Mouse (Mus musculus) kidney, adult 2 months (tissue): ENCODE data around the gene Mrpl33. TPM values are rescaled to one million over a fixed set of nuclear protein-coding genes. Genes with fewer than 3 reads are reported as not detected.

Source experiments
- DNase-seq: peaks from one replicate; pipeline ENCODE4 v3.0.0; 2021
- H3K27ac ChIP-seq: fragments of 200-500 bp; 2 replicates; pipeline ENCODE4 v1.5.1; 2012; ENCODE audit warnings: low read depth, low read length, control low read depth, inconsistent platforms; ENCODE audit not compliant: insufficient read depth
- H3K27me3 ChIP-seq: fragments of 200-500 bp; replicated peaks from 2 replicates; pipeline ENCODE4 v1.6.1; 2012; ENCODE audit warnings: mild to moderate bottlenecking, moderate library complexity, low read length, inconsistent platforms; ENCODE audit not compliant: control insufficient read depth, insufficient read depth
- H3K36me3 ChIP-seq: fragments of 200-500 bp; 2 replicates; pipeline ENCODE4 v1.6.1; 2012; ENCODE audit warnings: mild to moderate bottlenecking, moderate library complexity, low read length, inconsistent platforms; ENCODE audit not compliant: control insufficient read depth, insufficient read depth
- H3K4me1 ChIP-seq: fragments of 200-500 bp; 2 replicates; pipeline ENCODE4 v1.6.1; 2011; ENCODE audit warnings: low read length; ENCODE audit not compliant: control insufficient read depth, insufficient read depth
- H3K4me3 ChIP-seq: fragments of 200-500 bp; 2 replicates; pipeline ENCODE4 v1.5.1; 2011; ENCODE audit warnings: mild to moderate bottlenecking, low read depth, low read length, control low read depth; ENCODE audit not compliant: insufficient read depth
- CTCF ChIP-seq: fragments of 200-500 bp; conservative IDR thresholded peaks from 2 replicates; pipeline ENCODE4 v1.5.1; 2011; ENCODE audit warnings: low read depth, mild to moderate bottlenecking, control low read depth, low read length, moderate library complexity, mixed read lengths; ENCODE audit not compliant: insufficient read depth, insufficient read length
- POLR2A ChIP-seq: fragments of 200-500 bp; IDR thresholded peaks from one replicate; pipeline ENCODE4 v1.6.1; 2011; ENCODE audit warnings: low read depth, low read length, control low read depth
- WGBS: fragments of 180-500 bp; shearing (Covaris S2); methylation state at CpG from one replicate; pipeline ENCODE4 v1.1.7; 2018; 5-methylcytosine and 5-hydroxymethylcytosine counted together
- polyA plus RNA-seq: library from polyadenylated mRNA; depleted of rRNA; stranded (reverse); fragments of >200 nt; gene quantifications from 2 replicates; pipeline ENCODE4 v1.2.3, GENCODE M21; 2012

Gene Mrpl33
- polyA plus RNA-seq, 1 experiment: 34.3 TPM

- no peak overlapping the region for H3K4me3 ChIP-seq
- H3K4me1 ChIP-seq: peaks cover 5% of the 10 kb centered on the region
- WGBS: 64% methylated on average over 7 of the region's 7 CpGs
- H3K27ac ChIP-seq: no peak overlapping the region
- no peaks in the 10 kb centered on the region for H3K36me3 ChIP-seq
- TF ChIP-seq CTCF: no peak
- TF ChIP-seq POLR2A: no peak
- DNase-seq: no peak
- no peaks in the 10 kb centered on the region for H3K27me3 ChIP-seq
Measured at GRCm38 (mm10) chr5:31566026-31566425, 30.7 kb upstream of the Mrpl33 start.

GRCm38 (mm10) chr5:31566457-31566856 lies 30.3 kb upstream of the Mrpl33 start:
- Histone ChIP-seq H3K36me3 (no peaks in the 10 kb centered on the region), H3K4me3 (no peak overlapping the region), H3K27me3 (no peaks in the 10 kb centered on the region), H3K27ac (0 out of 2 replicates have a peak overlapping the region, but pooled peaks have one; percentile 3), H3K4me1 (peaks cover 8% of the 10 kb centered on the region)
- no peak for TF ChIP-seq POLR2A
- no peak for DNase-seq
- 77% methylated on average over 3 of the region's 3 CpGs for WGBS

- TF ChIP-seq CTCF (no peak), POLR2A (no peak)
- peaks cover 13% of the 10 kb centered on the region for H3K4me1 ChIP-seq
- no peak overlapping the region for H3K4me3 ChIP-seq
- WGBS: 54% methylated on average over 5 of the region's 5 CpGs
- no peaks in the 10 kb centered on the region for H3K36me3 ChIP-seq
- H3K27me3 ChIP-seq: no peaks in the 10 kb centered on the region
- no peak overlapping the region; the same call in 1 of the 2 replicates for H3K27ac ChIP-seq
- no peak for DNase-seq
Measured at GRCm38 (mm10) chr5:31567951-31568657, 28.6 kb upstream of the Mrpl33 start.

GRCm38 (mm10) chr5:31571023-31571608 lies 25.6 kb upstream of the Mrpl33 start:
- peak; percentile 19 for TF ChIP-seq POLR2A
- no peak for TF ChIP-seq CTCF
- H3K27me3 ChIP-seq: no peaks in the 10 kb centered on the region
- 25% methylated on average over 20 of the region's 20 CpGs for WGBS
- peak; percentile 85 for DNase-seq
- peak overlapping the region; percentile 97 for H3K27ac ChIP-seq
- H3K4me1 ChIP-seq: peaks cover 13% of the 10 kb centered on the region
- H3K36me3 ChIP-seq: no peaks in the 10 kb centered on the region
- H3K4me3 ChIP-seq: peak overlapping the region; percentile 42

- WGBS: 84% methylated on average over 3 of the region's 3 CpGs
Measured at GRCm38 (mm10) chr5:31573722-31574121, 23.0 kb upstream of the Mrpl33 start.

GRCm38 (mm10) chr5:31576539-31576975 lies 20.2 kb upstream of the Mrpl33 start:
- Histone ChIP-seq H3K27me3 (no peaks in the 10 kb centered on the region), H3K4me3 (no peak overlapping the region), H3K4me1 (peaks cover 8% of the 10 kb centered on the region; the same call in 1 of the 2 replicates), H3K36me3 (no peaks in the 10 kb centered on the region), H3K27ac (no peak overlapping the region)
- 19% methylated on average over 7 of the region's 7 CpGs for WGBS
- TF ChIP-seq CTCF: no peak
- DNase-seq: peak; percentile 46

More at GRCm38 (mm10) chr5:31573722-31574121, 23.0 kb upstream of the Mrpl33 start:
- no peak for DNase-seq
- H3K27ac ChIP-seq: no peak overlapping the region
- H3K4me3 ChIP-seq: no peak overlapping the region
- peaks cover 12% of the 10 kb centered on the region; the same call in 1 of the 2 replicates for H3K4me1 ChIP-seq
- TF ChIP-seq POLR2A: no peak
- no peak for TF ChIP-seq CTCF
- H3K27me3 ChIP-seq: no peaks in the 10 kb centered on the region
- no peaks in the 10 kb centered on the region for H3K36me3 ChIP-seq

GRCm38 (mm10) chr5:31581263-31581662 lies 15.5 kb upstream of the Mrpl33 start:
- H3K4me1 ChIP-seq: peaks cover 5% of the 10 kb centered on the region; the same call in 1 of the 2 replicates
- H3K27me3 ChIP-seq: no peaks in the 10 kb centered on the region
- no peak overlapping the region for H3K27ac ChIP-seq
- no peak overlapping the region for H3K4me3 ChIP-seq
- 71% methylated on average over 6 of the region's 6 CpGs for WGBS
- no peak for TF ChIP-seq CTCF
- no peak for TF ChIP-seq POLR2A
- no peaks in the 10 kb centered on the region for H3K36me3 ChIP-seq
- DNase-seq: no peak
